Mouse (Mus musculus) lung, postnatal 10 days (tissue): ENCODE measurements around the gene Slc16a6.
"Not testable (repeated sequence)": the region's sequence is repeated elsewhere in the genome, so short reads cannot be mapped to it uniquely, and the experiment has no call there.

ENCODE experiments used
- DNase-seq: peaks from one replicate; pipeline ENCODE4 v3.0.0; 2021

Gene Slc16a6

DNA sequence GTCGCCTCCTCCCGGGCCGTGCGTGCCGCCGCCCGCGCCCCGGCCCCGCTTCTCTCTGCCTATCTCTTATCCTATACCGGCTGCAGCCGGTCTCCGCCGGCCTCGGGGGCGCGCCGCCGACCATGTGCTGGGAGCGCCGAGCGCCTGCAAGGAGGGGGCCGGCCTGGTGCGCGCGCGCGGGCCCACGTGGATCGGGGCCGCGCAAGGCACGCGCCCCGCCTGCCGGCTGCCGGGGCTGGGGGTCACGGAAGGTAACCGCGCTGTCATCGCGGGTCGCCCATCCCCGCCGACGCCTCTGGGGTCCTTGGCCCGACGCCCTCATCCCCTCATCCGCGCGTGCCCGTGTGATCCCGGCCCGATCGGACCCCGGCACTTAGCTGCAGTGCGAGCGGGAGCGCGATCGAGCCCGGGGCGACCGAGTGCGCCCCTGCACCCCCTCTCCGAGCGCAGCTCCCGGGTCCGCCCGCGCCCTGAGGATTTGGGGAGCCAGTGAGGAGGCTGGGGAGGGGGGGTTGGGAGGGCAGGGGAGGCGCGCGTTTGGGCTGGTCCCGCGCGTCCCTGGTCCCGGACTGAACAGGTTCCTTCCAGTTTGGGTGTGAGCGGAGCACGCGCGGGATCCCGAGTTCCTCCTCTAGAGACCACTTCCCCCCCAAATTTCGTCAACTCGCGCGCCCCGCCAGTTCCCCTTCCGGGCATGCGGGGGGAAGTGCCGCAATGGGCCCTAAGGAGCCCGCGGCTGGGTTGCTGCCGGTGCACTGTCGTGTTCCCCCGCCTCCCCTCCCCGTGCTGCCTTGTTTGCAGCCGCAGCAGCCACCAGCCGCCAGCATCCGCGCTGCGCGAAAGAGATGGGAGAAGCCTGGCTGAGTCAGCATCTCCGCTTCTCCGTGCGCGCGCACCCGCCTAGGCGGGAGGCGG, at the start of gene Slc16a6, which contains the start of gene Arsg:
Gene Slc16a6 (minus strand): TSS at position 428 of the 915 bp plus-strand sequence.
Gene Arsg (plus strand): TSS at position 204 of the 915 bp plus-strand sequence.
- DNase-seq: peak; percentile 79

DNA sequence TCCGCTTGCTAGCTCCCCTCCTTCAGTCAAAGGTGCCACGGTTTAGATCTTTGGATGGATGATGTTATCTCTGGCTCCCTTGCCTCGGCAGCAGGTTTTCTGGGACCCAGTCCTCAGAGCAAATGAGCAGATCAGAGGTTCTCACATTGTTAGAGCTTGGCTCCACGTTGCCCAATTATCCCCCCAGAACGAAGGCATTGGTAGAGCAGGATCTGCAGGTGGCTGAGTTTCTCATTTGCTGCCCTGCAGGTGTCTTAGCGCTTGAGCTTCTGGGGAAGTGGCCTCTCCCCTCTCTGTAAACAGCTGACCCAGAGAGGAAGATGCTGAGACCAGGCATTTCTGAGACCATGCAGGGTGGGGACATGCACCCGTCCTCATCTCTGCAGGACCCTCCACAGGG, 47.6 kb upstream of the Slc16a6 start:
- no peak for DNase-seq

DNA sequence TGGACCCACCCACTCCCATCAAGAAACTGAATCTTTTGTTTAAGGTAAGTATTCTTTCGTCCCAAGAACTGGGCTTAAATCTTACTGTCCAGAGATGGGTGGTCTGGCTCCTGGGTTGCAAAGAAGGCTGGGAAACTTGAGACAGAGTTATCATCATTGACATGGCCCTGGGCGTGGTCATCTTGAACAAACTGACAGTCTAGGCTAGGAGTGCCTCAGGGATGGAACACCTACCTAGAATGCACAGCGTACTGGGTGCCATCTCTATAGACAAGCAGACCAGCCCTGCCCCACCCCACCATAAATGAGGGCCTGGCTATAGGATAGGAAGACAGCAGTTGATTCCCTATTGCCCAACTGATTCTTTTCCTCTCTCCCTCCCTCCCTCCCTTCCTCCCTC, 44.4 kb upstream of the Slc16a6 start:
- DNase-seq: no peak

DNA sequence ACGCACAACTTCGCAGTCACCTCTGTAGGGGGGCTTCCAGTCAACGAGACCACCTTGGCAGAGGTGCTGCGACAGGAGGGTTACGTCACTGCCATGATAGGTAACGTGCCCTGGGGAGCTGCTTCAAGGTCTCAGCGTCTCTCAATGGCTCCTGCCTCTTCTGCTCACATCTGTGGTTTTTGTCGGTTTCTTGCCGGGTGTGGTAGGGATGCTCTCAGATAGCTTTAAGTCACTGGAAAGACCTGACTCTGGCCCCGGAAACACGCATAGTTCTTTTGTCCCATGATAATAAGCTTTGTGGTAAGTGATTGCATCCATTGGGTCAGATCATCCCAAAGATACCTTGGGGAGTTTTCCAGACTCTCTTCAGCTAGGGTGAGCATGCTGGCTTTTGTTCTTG, 43.9 kb upstream of the Slc16a6 start:
- no peak for DNase-seq

DNA sequence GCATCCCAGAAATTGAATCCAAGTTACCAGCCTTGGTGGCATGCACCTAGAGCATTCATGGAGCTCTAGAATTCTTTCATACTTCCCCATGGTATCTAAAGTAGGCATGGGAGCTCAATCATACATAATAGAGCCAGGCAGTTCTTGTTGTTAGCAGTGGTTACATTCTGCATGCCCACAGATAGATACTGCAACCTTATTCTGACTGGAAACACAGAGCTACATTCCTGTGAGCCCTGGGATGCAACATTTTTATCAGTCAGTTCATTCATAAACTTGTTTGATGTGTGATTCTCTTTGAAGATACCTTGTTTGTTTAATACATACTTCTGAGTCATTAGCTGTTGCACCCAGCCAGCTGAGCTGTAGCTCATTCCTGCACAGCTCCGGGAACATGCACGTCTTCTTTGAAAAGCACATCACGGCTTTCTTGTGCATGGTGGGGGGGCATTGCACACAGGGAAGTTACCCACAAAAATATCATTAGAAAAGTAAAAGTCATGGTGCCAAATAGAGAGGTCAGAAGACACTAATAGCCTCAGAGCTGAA, 40.7 kb upstream of the Slc16a6 start:
- DNase-seq: no peak

- DNase-seq: no peak
These were observed 39.7 kb upstream of the Slc16a6 start for GRCm38 (mm10) chr11:109512995-109513675.

DNA sequence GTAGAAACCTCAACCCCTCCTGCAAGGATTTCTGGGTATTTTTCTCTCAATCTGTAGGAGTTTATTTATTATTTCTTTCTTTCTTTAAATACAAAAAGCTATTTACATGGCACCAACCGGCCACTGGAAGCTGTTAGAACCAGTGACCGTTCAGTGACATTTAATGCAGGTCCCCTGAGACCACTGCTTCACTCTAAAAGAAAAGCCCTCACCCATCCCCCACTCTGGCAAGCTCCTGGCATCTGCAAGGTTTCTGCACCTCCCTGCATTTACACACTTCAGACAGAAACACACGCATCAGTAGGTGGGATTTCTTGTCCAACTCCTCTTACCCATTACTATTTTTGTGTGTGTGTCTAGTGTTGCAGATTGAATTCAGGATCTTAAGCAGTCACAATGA, 33.7 kb upstream of the Slc16a6 start:
- no peak for DNase-seq

GRCm38 (mm10) chr11:109505823-109506222, 32.4 kb upstream of the Slc16a6 start:
- DNase-seq: no peak

DNA sequence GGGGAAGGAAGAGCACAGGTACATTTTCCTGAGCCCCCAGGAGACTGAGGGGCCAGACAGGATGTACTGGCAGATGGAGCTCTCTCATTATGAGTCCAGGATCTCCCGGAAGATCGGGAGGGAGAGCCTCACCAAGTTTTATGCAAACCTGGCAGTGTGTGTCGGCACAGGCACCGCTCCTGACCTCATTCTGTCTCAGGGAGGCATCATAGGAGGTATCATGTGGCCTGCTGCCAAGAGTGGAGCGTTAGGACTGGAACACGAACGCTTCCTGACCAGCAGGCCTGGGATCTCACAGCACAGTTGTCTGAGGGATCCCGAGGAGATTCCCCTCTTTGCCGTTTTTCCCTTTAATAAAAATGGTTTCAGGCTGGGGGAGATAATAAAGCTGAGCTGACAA, 31.6 kb upstream of the Slc16a6 start:
- no peak for DNase-seq

DNA sequence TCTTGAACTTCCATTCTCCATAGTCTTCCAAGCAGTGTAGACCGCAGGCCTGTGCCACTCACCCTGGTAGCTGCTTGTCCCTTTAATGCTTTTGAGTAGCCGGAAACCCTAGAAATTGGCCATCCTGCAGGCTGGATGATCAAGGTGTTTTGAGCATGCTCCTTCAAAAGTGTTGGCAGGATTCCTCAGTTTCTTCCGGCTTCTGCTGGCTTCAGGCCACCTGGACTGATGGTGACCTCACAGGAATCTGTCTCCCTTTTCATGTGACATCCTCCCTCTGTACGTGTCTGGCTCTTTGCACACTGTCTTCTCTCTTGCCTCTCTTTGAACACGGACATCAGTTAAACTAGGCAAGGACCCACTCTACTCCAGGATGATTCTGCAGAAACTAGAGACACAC, 26.8 kb upstream of the Slc16a6 start:
- peak; percentile 42 for DNase-seq

DNA sequence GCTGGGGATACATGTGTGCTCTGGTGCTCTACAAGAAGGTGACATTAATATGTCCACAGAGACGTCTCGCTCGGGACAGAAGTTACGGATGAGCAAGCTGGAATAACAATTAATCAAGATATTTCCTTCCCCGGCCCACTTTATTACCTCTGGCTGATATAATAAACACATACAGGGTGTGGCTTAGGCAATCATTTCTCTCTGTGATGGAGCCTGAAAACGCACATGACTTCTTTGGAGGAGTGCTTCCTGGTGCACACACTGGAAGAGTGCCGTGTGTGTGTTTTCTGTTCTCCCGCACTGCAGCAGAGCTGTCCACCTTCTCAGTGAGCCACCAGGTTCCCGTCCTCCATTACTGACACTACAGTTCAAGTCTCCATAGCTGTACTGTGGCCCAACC, 24.6 kb upstream of the Slc16a6 start:
- no peak for DNase-seq

DNA sequence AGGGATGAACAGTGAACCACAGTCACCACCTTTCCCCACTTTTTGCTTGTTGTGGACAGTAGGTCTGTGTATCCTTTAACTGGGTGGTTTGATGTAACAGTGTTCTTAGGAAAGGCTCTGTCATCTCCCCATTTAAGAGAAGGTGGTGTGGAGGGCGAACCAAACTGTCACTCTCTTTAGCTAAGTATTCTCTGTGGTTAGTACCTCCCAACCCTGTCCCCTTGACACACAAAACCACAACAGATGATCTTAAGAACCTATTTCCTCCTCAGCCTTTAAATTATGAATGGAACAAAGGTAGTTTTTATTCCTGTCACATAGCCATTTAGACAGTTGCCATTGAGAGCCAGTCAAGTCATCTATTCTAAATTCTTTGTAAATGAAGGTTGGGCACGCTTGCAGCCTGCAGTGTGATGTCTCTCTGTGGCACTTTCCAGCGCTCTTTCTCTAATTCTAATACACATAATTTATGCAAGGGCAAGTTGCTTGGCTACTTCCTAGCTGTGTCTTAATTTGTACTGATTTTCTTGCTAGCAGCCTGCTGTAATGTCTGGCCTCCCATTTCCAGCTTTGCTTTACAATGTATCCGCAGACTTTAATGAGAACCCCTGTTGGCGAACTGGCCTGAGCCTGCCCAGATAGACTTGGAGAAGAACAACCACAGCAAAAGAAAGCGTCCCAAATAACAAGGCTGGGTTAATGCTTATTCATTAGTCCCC, 23.8 kb upstream of the Slc16a6 start:
- DNase-seq: no peak

- no peak for DNase-seq
These were observed 23.1 kb upstream of the Slc16a6 start for GRCm38 (mm10) chr11:109496475-109496993.

- peak; percentile 38 for DNase-seq
These were observed 22.5 kb upstream of the Slc16a6 start for GRCm38 (mm10) chr11:109495771-109496474.

DNA sequence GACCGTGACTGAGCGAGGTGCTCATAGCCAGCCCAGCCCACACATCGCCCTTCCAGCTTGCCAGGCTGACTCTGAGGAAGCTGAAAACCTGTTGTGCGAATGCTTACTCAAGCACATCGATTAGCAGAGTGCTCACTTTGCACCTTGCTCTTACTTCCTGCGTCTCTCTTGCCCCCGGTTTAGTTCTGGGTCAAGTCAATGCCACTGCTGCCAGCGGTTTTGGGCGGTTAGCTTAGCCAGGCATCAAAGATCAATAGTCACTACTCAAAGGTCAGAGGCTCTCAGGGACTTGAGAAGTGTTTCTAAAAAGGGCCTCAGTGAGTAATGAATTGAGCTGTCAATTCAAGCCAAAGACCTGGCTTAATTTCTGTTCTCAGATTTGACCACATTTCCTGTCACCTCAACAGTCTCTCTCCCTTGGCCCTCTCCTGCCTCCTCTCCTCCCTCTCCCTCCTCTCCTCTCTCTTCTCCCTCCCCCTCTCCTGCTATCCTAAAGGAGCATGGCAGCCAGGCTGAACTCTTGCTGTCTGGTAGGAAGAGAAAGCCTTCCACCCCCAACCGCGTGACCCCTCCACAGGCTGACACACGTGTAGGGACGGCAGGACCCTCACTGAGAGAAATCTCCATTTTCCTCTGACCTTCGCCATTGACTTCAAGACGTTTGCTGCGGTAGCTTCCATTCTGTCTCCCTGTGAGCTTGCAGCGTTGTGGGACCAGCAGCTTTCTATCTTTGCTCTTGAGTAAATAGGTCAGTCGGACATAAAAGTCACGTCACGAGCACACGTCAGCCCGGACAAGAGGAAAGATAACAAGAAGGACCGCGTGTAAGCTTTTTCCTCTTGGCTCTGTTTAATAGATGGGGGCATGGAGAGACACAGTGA, 21.7 kb upstream of the Slc16a6 start:
- no peak for DNase-seq

GRCm38 (mm10) chr11:109492847-109493464, 19.6 kb upstream of the Slc16a6 start:
- DNase-seq: not testable (repeated sequence)

- no peak for DNase-seq
These were observed 18.4 kb upstream of the Slc16a6 start for GRCm38 (mm10) chr11:109491844-109492243.

DNA sequence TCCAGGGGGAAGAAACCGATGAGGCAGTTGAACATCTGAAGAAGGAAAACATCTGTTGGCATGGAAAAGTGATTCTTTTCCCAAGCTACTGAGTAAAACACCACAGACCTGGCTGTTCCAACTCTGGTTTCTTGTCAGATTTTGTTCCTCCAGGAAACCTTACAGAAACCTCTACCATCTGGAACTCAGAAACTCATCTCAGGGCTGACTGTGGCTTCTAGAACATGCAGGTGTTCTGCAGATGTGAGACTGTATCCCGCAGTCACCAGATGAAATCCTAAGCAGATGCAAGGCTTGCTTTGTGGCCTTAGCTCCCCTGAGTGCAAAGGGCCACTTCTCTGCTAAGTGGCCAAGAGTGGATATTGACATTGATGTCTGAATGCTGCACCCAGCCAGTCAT, 16.4 kb upstream of the Slc16a6 start:
- no peak for DNase-seq

- DNase-seq: no peak
These were observed 14.7 kb upstream of the Slc16a6 start for GRCm38 (mm10) chr11:109487991-109488684.

- DNase-seq: no peak
These were observed 13.7 kb upstream of the Slc16a6 start for GRCm38 (mm10) chr11:109487111-109487510.
